Mouse (Mus musculus): ENCODE data around the gene C1qtnf6. TPM values are rescaled to one million over a fixed set of nuclear protein-coding genes. Genes with fewer than 3 reads are reported as not detected.

Gene C1qtnf6
- polyA plus RNA-seq, 1 experiment = 23.6 TPM

- Histone ChIP-seq H3K4me1 (ENCODE audit: control insufficient read depth, insufficient read depth, insufficient read length) (0 out of 2 replicates have a peak, but pooled peaks cover 5% of the 10 kb centered on the region), H3K27ac (ENCODE audit: insufficient read depth, low read length) (no peak within 1 kb of the TSS), H3K36me3 (ENCODE audit: control insufficient read depth, insufficient read depth, low read length) (no peaks in the 10 kb centered on the region), H3K4me3 (ENCODE audit: extremely low read depth, insufficient read depth, insufficient read length) (no peak within 1 kb of the TSS), H3K27me3 (ENCODE audit: control insufficient read depth, insufficient read depth, low read length) (no peaks in the 10 kb centered on the region)
- TF ChIP-seq CTCF (IDR thresholded peaks at IDR 0.05; ENCODE audit: extremely low read depth, insufficient read depth, insufficient read length, insufficient replicate concordance) (no peak), POLR2A (IDR thresholded peaks at IDR 0.05; ENCODE audit: low read depth, low read length) (no peak)
- no peak for DNase-seq (ENCODE audit: low read depth in 1 of 2, low spot score in 2 of 2)
- 14% methylated on average over 13 of the region's 14 CpGs for WGBS
Observed at GRCm38 (mm10) chr15:78544561-78545001, 13.4 kb upstream of the C1qtnf6 start, which contains the start of gene Sstr3. TSS of gene Sstr3 (minus strand) at chr15:78544685.

- H3K27ac ChIP-seq (ENCODE audit: insufficient read depth, low read length) = no peak overlapping the region
- DNase-seq (ENCODE audit: low read depth in 1 of 2, low spot score in 2 of 2) = no peak
- 0 out of 2 replicates have a peak, but pooled peaks cover 5% of the 10 kb centered on the region for H3K4me1 ChIP-seq (ENCODE audit: control insufficient read depth, insufficient read depth, insufficient read length)
- H3K4me3 ChIP-seq (ENCODE audit: extremely low read depth, insufficient read depth, insufficient read length) = no peak overlapping the region
- WGBS = 86% methylated on average over 15 of the region's 15 CpGs
- H3K27me3 ChIP-seq (ENCODE audit: control insufficient read depth, insufficient read depth, low read length) = no peaks in the 10 kb centered on the region
- TF ChIP-seq POLR2A (IDR thresholded peaks at IDR 0.05; ENCODE audit: low read depth, low read length) = no peak
- no peak for TF ChIP-seq CTCF (IDR thresholded peaks at IDR 0.05; ENCODE audit: extremely low read depth, insufficient read depth, insufficient read length, insufficient replicate concordance)
- H3K36me3 ChIP-seq (ENCODE audit: control insufficient read depth, insufficient read depth, low read length) = no peaks in the 10 kb centered on the region
Observed at GRCm38 (mm10) chr15:78544041-78544440, 12.8 kb upstream of the C1qtnf6 start.

GRCm38 (mm10) chr15:78542767-78543303, 11.6 kb upstream of the C1qtnf6 start:
- Histone ChIP-seq H3K4me1 (ENCODE audit: control insufficient read depth, insufficient read depth, insufficient read length) (0 out of 2 replicates have a peak, but pooled peaks cover 3% of the 10 kb centered on the region), H3K27ac (ENCODE audit: insufficient read depth, low read length) (no peak overlapping the region), H3K36me3 (ENCODE audit: control insufficient read depth, insufficient read depth, low read length) (no peaks in the 10 kb centered on the region), H3K4me3 (ENCODE audit: extremely low read depth, insufficient read depth, insufficient read length) (no peak overlapping the region), H3K27me3 (ENCODE audit: control insufficient read depth, insufficient read depth, low read length) (no peaks in the 10 kb centered on the region)
- 82% methylated on average over 7 of the region's 7 CpGs for WGBS
- DNase-seq (ENCODE audit: low read depth in 1 of 2, low spot score in 2 of 2) = no peak
- TF ChIP-seq CTCF (IDR thresholded peaks at IDR 0.05; ENCODE audit: extremely low read depth, insufficient read depth, insufficient read length, insufficient replicate concordance) (no peak), POLR2A (IDR thresholded peaks at IDR 0.05; ENCODE audit: low read depth, low read length) (no peak)

- WGBS = 92% methylated on average over 3 of the region's 3 CpGs
- Histone ChIP-seq H3K27ac (ENCODE audit: insufficient read depth, low read length) (no peak overlapping the region), H3K4me1 (ENCODE audit: control insufficient read depth, insufficient read depth, insufficient read length) (no peaks in the 10 kb centered on the region), H3K27me3 (ENCODE audit: control insufficient read depth, insufficient read depth, low read length) (no peaks in the 10 kb centered on the region), H3K4me3 (ENCODE audit: extremely low read depth, insufficient read depth, insufficient read length) (no peak overlapping the region), H3K36me3 (ENCODE audit: control insufficient read depth, insufficient read depth, low read length) (no peaks in the 10 kb centered on the region)
- TF ChIP-seq CTCF (IDR thresholded peaks at IDR 0.05; ENCODE audit: extremely low read depth, insufficient read depth, insufficient read length, insufficient replicate concordance) (no peak), POLR2A (IDR thresholded peaks at IDR 0.05; ENCODE audit: low read depth, low read length) (no peak)
- no peak for DNase-seq (ENCODE audit: low read depth in 1 of 2, low spot score in 2 of 2)
Observed at GRCm38 (mm10) chr15:78542098-78542766, 11.0 kb upstream of the C1qtnf6 start.

- TF ChIP-seq CTCF (IDR thresholded peaks at IDR 0.05; ENCODE audit: extremely low read depth, insufficient read depth, insufficient read length, insufficient replicate concordance) (no peak), POLR2A (IDR thresholded peaks at IDR 0.05; ENCODE audit: low read depth, low read length) (no peak)
- 68% methylated on average over 3 of the region's 3 CpGs for WGBS
- H3K4me1 ChIP-seq (ENCODE audit: control insufficient read depth, insufficient read depth, insufficient read length) = no peaks in the 10 kb centered on the region
- no peak overlapping the region for H3K4me3 ChIP-seq (ENCODE audit: extremely low read depth, insufficient read depth, insufficient read length)
- H3K27me3 ChIP-seq (ENCODE audit: control insufficient read depth, insufficient read depth, low read length) = no peaks in the 10 kb centered on the region
- H3K27ac ChIP-seq (ENCODE audit: insufficient read depth, low read length) = no peak overlapping the region
- DNase-seq (ENCODE audit: low read depth in 1 of 2, low spot score in 2 of 2) = no peak
- H3K36me3 ChIP-seq (ENCODE audit: control insufficient read depth, insufficient read depth, low read length) = no peaks in the 10 kb centered on the region
Observed at GRCm38 (mm10) chr15:78541606-78542005, 10.4 kb upstream of the C1qtnf6 start.

GRCm38 (mm10) chr15:78541036-78541435, 9.8 kb upstream of the C1qtnf6 start:
- DNase-seq (ENCODE audit: low read depth in 1 of 2, low spot score in 2 of 2) = no peak
- WGBS = 86% methylated on average over 3 of the region's 3 CpGs
- Histone ChIP-seq H3K36me3 (ENCODE audit: control insufficient read depth, insufficient read depth, low read length) (no peaks in the 10 kb centered on the region), H3K4me1 (ENCODE audit: control insufficient read depth, insufficient read depth, insufficient read length) (no peaks in the 10 kb centered on the region), H3K4me3 (ENCODE audit: extremely low read depth, insufficient read depth, insufficient read length) (no peak overlapping the region), H3K27me3 (ENCODE audit: control insufficient read depth, insufficient read depth, low read length) (no peaks in the 10 kb centered on the region), H3K27ac (ENCODE audit: insufficient read depth, low read length) (no peak overlapping the region)
- TF ChIP-seq CTCF (IDR thresholded peaks at IDR 0.05; ENCODE audit: extremely low read depth, insufficient read depth, insufficient read length, insufficient replicate concordance) (no peak), POLR2A (IDR thresholded peaks at IDR 0.05; ENCODE audit: low read depth, low read length) (no peak)

All from spleen, adult 2 months (tissue).